Mouse (Mus musculus) adipose tissue, adult 10 weeks (tissue): ENCODE measurements around the gene Heca. TPM values are rescaled to one million over a fixed set of nuclear protein-coding genes. Genes with fewer than 3 reads are reported as not detected.

Source experiments
- polyA plus RNA-seq: library from polyadenylated mRNA; stranded (reverse); fragments of 350-450 nt; fragmentation: Illumina TruSeq; extraction: RNeasy Lipid Tissue Mini Kit (QIAGEN cat#74804); gene quantifications from one replicate; pipeline ENCODE4 v1.2.3, GENCODE M21; 2014; ENCODE audit warnings: low read depth, low replicate concordance

The Heca gene
- polyA plus RNA-seq: 18.3 TPM

DNA sequence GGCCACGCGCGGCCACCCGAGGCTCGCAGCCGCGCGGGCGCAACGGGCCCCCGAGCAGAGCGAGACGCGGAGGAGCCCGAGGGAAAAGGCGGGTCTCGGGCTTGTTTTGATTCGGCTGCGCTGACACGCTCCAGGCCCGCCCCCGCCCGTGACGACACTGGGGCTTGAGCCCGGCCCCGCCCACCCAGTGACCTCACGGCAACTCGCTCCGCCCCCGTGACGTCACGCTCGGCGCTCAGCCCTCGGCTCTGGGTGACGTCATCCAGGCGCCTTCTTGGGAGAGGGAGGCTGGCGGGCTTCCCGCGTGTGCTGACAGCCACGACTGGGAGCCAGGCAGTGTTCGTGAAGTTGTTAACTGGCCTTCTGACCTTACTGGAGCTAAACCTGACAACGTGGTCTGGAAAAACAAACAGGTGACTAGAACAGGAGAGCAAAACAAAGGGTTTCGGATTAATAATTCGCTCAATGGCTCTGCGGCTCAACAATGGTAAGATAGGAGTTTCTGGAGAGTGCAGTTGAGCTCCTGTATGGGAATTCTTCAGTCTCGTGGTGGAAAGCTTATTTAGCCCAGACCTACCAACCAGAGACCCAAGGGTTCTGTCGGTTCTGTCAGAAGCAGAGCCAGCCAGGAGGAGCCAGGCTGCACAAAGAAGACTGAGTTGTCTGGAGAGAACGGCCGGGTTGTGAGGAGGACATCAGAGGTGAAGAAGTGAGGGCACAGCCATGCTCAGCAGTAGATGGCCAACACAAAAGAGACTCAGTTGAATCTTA lies at the start of gene Heca:
Gene Heca (minus strand): TSS at position 108 of the 771 bp plus-strand sequence.

Other genes starting within 250 kb of the Heca start
- gene Cited2, start 224.8 kb downstream of the Heca start, polyA plus RNA-seq: 36.5 TPM
- gene Txlnb, start 151.8 kb downstream of the Heca start, polyA plus RNA-seq: 0.10 TPM
- 166 TPM for gene Abracl, start 75.2 kb upstream of the Heca start, polyA plus RNA-seq
- gene Reps1, start 107.8 kb upstream of the Heca start, polyA plus RNA-seq: 47.1 TPM